Mouse (Mus musculus) kidney, adult 2 months (tissue): ENCODE measurements around the gene Hist2h3c1. TPM values are rescaled to one million over a fixed set of nuclear protein-coding genes. Genes with fewer than 3 reads are reported as not detected.

ENCODE experiments used
- DNase-seq: peaks from one replicate; pipeline ENCODE4 v3.0.0; 2021
- H3K27ac ChIP-seq: fragments of 200-500 bp; 2 replicates; pipeline ENCODE4 v1.5.1; 2012; ENCODE audit warnings: low read depth, low read length, control low read depth, inconsistent platforms; ENCODE audit not compliant: insufficient read depth
- H3K27me3 ChIP-seq: fragments of 200-500 bp; replicated peaks from 2 replicates; pipeline ENCODE4 v1.6.1; 2012; ENCODE audit warnings: mild to moderate bottlenecking, moderate library complexity, low read length, inconsistent platforms; ENCODE audit not compliant: control insufficient read depth, insufficient read depth
- H3K36me3 ChIP-seq: fragments of 200-500 bp; 2 replicates; pipeline ENCODE4 v1.6.1; 2012; ENCODE audit warnings: mild to moderate bottlenecking, moderate library complexity, low read length, inconsistent platforms; ENCODE audit not compliant: control insufficient read depth, insufficient read depth
- H3K4me1 ChIP-seq: fragments of 200-500 bp; 2 replicates; pipeline ENCODE4 v1.6.1; 2011; ENCODE audit warnings: low read length; ENCODE audit not compliant: control insufficient read depth, insufficient read depth
- H3K4me3 ChIP-seq: fragments of 200-500 bp; 2 replicates; pipeline ENCODE4 v1.5.1; 2011; ENCODE audit warnings: mild to moderate bottlenecking, low read depth, low read length, control low read depth; ENCODE audit not compliant: insufficient read depth
- CTCF ChIP-seq: fragments of 200-500 bp; conservative IDR thresholded peaks from 2 replicates; pipeline ENCODE4 v1.5.1; 2011; ENCODE audit warnings: low read depth, mild to moderate bottlenecking, control low read depth, low read length, moderate library complexity, mixed read lengths; ENCODE audit not compliant: insufficient read depth, insufficient read length
- POLR2A ChIP-seq: fragments of 200-500 bp; IDR thresholded peaks from one replicate; pipeline ENCODE4 v1.6.1; 2011; ENCODE audit warnings: low read depth, low read length, control low read depth
- WGBS: fragments of 180-500 bp; shearing (Covaris S2); methylation state at CpG from one replicate; pipeline ENCODE4 v1.1.7; 2018; 5-methylcytosine and 5-hydroxymethylcytosine counted together
- polyA plus RNA-seq: library from polyadenylated mRNA; depleted of rRNA; stranded (reverse); fragments of >200 nt; gene quantifications from 2 replicates; pipeline ENCODE4 v1.2.3, GENCODE M21; 2012

Hist2h3c1 gene
- polyA plus RNA-seq, 1 experiment = not detected

DNA sequence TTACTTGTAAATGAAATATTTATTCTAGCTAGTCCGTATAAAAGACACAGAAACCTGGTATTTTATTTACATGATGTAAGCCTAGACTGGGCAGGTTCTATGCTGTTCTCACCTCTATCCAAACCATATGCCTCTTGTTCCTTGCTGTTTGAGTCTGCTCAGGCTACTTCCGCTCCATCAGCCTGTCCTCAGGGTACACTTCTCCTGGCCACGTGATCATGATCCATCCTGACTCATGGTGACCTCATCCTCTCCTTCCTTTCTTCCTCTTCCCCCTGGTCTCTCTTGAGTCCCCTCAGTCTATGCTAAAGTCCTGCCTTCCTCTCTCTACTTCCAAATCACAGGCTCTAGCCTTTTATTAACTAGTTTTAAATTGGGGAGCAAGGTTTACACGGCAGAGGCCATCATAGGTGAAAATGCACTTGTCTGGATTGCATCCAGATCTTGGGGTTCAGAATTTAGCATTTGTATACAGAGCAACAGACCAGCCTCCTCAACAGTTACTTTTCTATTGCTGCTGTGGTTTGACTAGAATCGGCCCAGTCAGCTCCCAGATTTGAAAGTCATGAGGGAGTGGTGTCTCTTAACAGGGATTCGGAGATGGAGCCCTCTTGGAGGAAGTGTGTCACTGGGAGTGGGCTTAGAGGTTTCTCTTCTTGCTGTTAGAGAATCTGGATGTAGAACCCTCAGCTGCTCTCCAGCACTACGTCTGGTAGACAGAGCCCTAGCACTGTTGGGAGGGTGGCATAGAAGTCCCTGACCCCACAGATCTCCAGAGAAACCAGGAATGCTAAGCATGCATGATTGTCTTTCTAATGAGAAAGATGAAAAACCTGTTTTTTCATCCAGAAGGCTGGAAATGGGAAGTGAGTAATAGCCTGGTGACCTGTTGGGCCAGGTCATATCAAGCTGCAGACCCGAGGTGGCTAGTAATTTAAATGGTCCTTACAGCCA lies 19.5 kb upstream of the Hist2h3c1 start:
- TF ChIP-seq CTCF = no peak
- no peak for TF ChIP-seq POLR2A
- no peak overlapping the region for H3K4me3 ChIP-seq
- peaks cover 6% of the 10 kb centered on the region; the same call in 1 of the 2 replicates for H3K4me1 ChIP-seq
- no peak overlapping the region for H3K27ac ChIP-seq
- 56% methylated on average over 8 of the region's 8 CpGs for WGBS
- DNase-seq = peak; percentile 19
- H3K36me3 ChIP-seq = no peaks in the 10 kb centered on the region
- H3K27me3 ChIP-seq = no peaks in the 10 kb centered on the region

DNA sequence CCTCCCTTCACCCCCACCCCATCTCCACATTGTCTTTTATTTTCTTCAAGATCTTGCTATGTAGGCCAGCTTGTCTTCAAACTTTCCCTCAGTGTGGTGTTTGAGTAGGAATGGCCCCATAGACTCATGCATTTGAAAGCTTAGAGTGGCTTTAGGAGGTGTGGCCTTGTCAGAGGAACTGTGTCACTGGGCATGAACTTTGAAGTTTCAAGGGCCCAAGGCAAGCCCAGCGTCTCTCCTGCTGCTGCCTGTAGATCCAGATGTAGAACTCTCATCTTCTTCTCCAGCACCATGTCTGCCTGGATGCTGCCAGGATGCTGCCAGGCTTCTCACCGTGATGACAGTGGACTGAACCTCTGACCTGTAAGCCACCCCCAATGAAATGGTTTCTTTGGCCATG lies 17.7 kb upstream of the Hist2h3c1 start:
- peaks cover 4% of the 10 kb centered on the region; the same call in 1 of the 2 replicates for H3K4me1 ChIP-seq
- no peak for DNase-seq
- no peak overlapping the region for H3K27ac ChIP-seq
- H3K4me3 ChIP-seq = no peak overlapping the region
- H3K36me3 ChIP-seq = no peaks in the 10 kb centered on the region
- TF ChIP-seq CTCF (no peak), POLR2A (no peak)
- H3K27me3 ChIP-seq = no peaks in the 10 kb centered on the region
- 74% methylated on average over 2 of the region's 2 CpGs for WGBS

DNA sequence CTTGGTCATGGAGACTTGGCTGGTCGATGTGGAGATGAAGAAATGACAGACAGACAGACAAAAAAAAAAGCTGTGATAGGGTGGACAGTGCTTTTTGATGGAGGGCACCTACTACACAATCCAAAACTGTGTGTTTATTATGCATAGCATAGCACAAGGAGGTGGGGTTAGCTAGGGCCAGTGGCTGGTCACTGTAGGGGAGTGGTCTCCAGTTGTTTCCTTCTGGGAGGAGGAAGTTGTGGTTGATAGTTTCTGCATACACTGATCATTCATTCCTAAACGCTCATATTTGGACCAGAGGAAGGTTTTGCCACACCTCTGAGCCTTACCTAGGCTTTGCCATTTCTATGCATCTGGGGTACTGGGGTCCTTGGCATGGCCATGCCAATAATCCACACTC lies 16.1 kb upstream of the Hist2h3c1 start:
- no peaks in the 10 kb centered on the region for H3K27me3 ChIP-seq
- no peak overlapping the region for H3K4me3 ChIP-seq
- peaks cover 2% of the 10 kb centered on the region; the same call in 1 of the 2 replicates for H3K4me1 ChIP-seq
- 79% methylated on average over 2 of the region's 2 CpGs for WGBS
- H3K27ac ChIP-seq = no peak overlapping the region
- TF ChIP-seq CTCF (no peak), POLR2A (no peak)
- DNase-seq = no peak
- H3K36me3 ChIP-seq = no peaks in the 10 kb centered on the region

DNA sequence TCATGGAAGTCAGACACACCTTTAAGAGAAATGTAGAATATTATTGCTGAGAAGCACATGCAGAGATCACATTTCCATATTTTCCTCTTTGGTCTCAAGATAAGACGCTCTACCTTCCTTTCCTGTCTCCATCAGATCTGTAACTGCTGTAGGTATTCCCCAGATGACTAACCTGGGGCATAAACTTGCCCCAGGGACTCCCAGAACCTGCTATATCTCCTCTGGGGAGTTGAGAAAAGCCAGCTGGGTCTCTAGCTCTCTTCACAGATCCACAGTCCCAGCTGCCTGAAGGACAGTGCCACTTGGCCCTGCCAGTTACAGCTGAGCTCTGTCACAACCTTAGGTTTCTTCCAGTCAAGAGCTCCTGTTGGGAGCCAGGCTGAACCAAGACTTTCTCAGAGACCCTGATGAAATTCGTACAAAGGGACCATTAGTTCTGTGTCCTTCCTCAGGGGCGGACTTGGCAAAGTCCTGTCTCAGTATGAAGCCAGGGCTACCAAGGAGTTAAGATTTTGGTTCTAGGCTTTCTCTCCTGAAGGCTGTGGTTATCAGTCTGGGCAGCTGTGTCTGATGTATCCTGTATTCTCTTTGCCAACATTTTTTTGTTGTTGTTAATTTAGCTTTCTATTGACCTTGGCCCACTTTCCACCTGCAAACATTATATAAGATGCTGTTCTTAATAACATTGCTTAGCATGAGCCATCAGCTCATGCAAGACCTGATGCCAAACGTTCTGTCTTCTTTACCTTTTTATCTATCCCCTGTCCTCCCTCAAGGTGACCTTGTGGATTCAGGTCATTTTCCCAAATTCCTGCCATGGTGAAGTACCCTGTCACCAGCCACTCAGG lies 15.4 kb upstream of the Hist2h3c1 start:
- no peaks in the 10 kb centered on the region for H3K4me1 ChIP-seq
- no peaks in the 10 kb centered on the region for H3K36me3 ChIP-seq
- WGBS = 77% methylated on average over 4 of the region's 4 CpGs
- no peak overlapping the region for H3K27ac ChIP-seq
- TF ChIP-seq CTCF (no peak), POLR2A (no peak)
- no peak for DNase-seq
- no peak overlapping the region for H3K4me3 ChIP-seq
- H3K27me3 ChIP-seq = no peaks in the 10 kb centered on the region

DNA sequence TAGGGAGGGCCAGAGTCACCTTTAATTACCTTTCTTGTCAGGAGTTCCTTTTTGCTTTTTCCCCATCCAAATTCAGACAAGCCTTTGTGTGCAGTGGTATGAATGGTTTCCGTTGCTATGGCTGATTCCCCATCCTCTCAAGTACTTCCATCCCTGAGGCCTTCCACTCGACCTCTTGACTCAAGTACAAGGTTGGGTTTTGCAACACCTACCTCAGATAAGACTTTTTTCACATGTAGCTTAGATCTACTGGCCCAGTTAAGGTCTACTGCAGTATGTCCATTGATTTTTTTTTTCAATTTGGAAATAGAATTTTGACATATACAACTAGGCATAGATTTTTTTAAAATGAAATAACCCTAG lies 14.7 kb upstream of the Hist2h3c1 start:
- no peaks in the 10 kb centered on the region for H3K27me3 ChIP-seq
- H3K36me3 ChIP-seq = no peaks in the 10 kb centered on the region
- H3K4me1 ChIP-seq = no peaks in the 10 kb centered on the region
- TF ChIP-seq POLR2A (no peak), CTCF (no peak)
- no peak for DNase-seq
- H3K4me3 ChIP-seq = no peak overlapping the region
- H3K27ac ChIP-seq = no peak overlapping the region
- 70% methylated on average over 2 of the region's 2 CpGs for WGBS

DNA sequence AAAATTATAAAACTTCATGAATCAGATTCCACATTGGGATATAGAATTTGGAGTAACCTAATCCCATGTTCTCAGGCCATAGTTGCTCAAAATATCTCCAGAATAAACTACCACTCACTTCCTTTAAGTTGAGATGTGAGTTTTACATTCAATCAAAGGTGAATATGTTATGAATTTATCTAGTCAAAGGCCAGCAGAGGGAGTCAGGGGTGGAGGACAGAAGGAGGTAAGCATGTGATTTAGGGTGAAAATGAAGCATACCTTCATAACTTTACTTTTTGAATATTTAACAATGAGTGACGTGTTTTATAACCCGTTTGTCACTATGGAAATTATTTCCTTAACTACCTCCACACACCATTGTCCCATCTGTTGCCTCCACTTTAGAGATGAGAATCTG lies 11.6 kb upstream of the Hist2h3c1 start:
- H3K4me3 ChIP-seq = no peak overlapping the region
- no peak for DNase-seq
- H3K27me3 ChIP-seq = no peaks in the 10 kb centered on the region
- TF ChIP-seq POLR2A = no peak
- TF ChIP-seq CTCF = no peak
- H3K27ac ChIP-seq = no peak overlapping the region
- no peaks in the 10 kb centered on the region for H3K36me3 ChIP-seq
- 95% methylated on average over 2 of the region's 2 CpGs for WGBS
- no peaks in the 10 kb centered on the region; the same call in 1 of the 2 replicates for H3K4me1 ChIP-seq

DNA sequence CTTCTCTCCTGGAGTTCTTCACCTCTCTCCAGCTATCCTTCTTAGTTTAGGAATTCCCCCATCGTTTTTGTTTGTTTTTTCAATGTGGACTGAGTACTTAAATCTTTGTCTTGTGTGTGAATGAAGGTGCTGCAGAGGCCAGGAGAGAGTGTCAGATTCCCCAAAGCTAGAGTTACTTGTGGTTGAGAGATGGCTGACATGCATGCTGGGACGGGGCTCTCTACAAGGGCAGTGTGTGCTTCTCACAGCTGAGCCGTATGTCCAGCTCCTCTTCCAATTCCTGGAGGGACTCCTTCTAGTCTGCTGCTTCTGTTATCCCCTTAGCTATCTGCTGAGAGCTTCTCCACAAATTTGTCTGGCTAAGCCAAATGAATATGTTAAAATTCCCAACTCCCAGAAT lies 10.6 kb upstream of the Hist2h3c1 start:
- no peaks in the 10 kb centered on the region for H3K27me3 ChIP-seq
- 65% methylated on average over 3 of the region's 3 CpGs for WGBS
- no peak for TF ChIP-seq POLR2A
- no peak for TF ChIP-seq CTCF
- H3K4me3 ChIP-seq = no peak overlapping the region
- no peaks in the 10 kb centered on the region for H3K36me3 ChIP-seq
- peaks cover 1% of the 10 kb centered on the region; the same call in 1 of the 2 replicates for H3K4me1 ChIP-seq
- DNase-seq = no peak
- no peak overlapping the region for H3K27ac ChIP-seq
